Mouse (Mus musculus) heart, embryonic 13.5 days (tissue): ENCODE measurements at regions not wholly inside any gene's neighbourhood (a gene's known extent, or its start where the extent isn't known, plus 50 kb on each side); places are given as distances from the start of the nearest gene placed in this dataset.

Experiments
- ATAC-seq: fragments of 200-750 bp; cut with Nextera tagmentation; 2 replicates; pipeline ENCODE4 v1.8.0; 2017; ENCODE audit warnings: moderate TSS enrichment; ENCODE audit not compliant: insufficient number of reproducible peaks, low FRiP score, low TSS enrichment; ENCODE audit errors: extremely low read depth
- H3K27ac ChIP-seq: fragments of 300-500 bp; sonication (generic); replicated peaks from 2 replicates; pipeline ENCODE4 v1.5.1; 2015; ENCODE audit warnings: moderate library complexity, mild to moderate bottlenecking, inconsistent platforms
- H3K27me3 ChIP-seq: fragments of 300-500 bp; sonication (generic); replicated peaks from 2 replicates; pipeline ENCODE4 v1.6.1; 2015; ENCODE audit warnings: mild to moderate bottlenecking, inconsistent platforms
- H3K36me3 ChIP-seq: fragments of 300-500 bp; sonication (generic); 2 replicates; pipeline ENCODE4 v1.6.1; 2015; ENCODE audit warnings: mild to moderate bottlenecking, inconsistent platforms
- H3K4me1 ChIP-seq: fragments of 300-500 bp; sonication (generic); 2 replicates; pipeline ENCODE4 v1.6.1; 2015; ENCODE audit warnings: inconsistent platforms
- H3K4me2 ChIP-seq: fragments of 300-500 bp; sonication (generic); 2 replicates; pipeline ENCODE4 v1.6.1; 2015; ENCODE audit warnings: inconsistent platforms, mild to moderate bottlenecking, moderate library complexity
- H3K4me3 ChIP-seq: fragments of 300-500 bp; sonication (generic); 2 replicates; pipeline ENCODE4 v1.5.1; 2015; ENCODE audit warnings: moderate library complexity, mild to moderate bottlenecking, inconsistent platforms
- H3K9ac ChIP-seq: fragments of 300-500 bp; sonication (generic); 2 replicates; pipeline ENCODE4 v1.6.1; 2015; ENCODE audit warnings: inconsistent platforms, mild to moderate bottlenecking, moderate library complexity
- H3K9me3 ChIP-seq: fragments of 300-500 bp; sonication (generic); 2 replicates; pipeline ENCODE4 v1.6.1; 2016; ENCODE audit warnings: inconsistent platforms
- WGBS: fragments of 180-500 bp; shearing (Covaris S2); methylation state at CpG from one replicate; pipeline ENCODE4 v1.1.7; 2015; ENCODE audit warnings: mixed read lengths; 5-methylcytosine and 5-hydroxymethylcytosine counted together

DNA sequence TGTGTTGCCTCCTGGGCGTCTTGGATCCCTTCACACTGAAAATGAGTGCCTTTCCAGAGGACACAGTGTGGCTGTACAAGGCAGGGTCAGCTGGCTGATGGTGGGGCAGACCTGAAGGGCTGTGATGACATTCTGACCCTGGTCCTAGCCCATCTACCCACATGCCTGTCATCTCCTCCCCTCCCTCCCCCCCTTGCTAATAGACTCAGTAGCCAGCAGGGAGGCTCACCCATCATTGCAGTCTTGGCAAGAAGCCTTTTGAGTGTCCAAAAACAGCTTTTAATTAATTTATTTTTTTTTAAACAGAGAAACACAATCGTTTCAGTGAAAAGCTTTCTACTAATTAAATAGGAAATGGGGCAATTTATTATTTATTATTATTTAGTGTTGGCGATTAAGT, 67.0 kb upstream of the Ssx2ip start:
- H3K4me3 ChIP-seq, result peak overlapping the region; percentile 38
- WGBS, result 56% methylated on average over 3 of the region's 3 CpGs
- peak overlapping the region; percentile 75; the same call in 1 of the 2 replicates for H3K9ac ChIP-seq
- no peaks in the 10 kb centered on the region for H3K9me3 ChIP-seq
- no peak for ATAC-seq
- H3K4me2 ChIP-seq, result peak overlapping the region; percentile 65
- H3K36me3 ChIP-seq, result no peaks in the 10 kb centered on the region
- peak overlapping the region; percentile 80 for H3K27ac ChIP-seq
- H3K27me3 ChIP-seq, result no peaks in the 10 kb centered on the region
- peaks cover 22% of the 10 kb centered on the region for H3K4me1 ChIP-seq

DNA sequence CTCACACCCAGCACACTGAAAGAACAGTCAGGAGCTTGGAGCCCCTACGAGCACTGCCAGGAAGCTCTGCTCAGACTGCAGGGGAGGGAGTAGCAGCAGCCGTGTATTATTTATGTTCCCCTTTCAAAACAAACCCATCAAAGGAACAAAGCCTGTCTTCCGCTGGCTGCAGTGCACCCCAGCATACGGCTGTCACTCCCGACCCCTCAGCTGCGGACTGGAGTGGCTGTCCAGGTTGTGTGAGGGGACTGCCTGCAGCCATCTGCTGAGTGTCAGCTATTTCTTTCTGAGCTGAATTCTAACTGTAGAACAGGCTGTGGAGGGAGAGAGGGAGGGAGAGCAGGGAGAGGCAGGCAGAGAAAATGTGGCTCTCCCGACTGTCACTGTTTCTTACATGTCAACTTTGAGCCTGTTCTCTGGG, 66.6 kb upstream of the Ssx2ip start:
- Histone ChIP-seq H3K9ac (peak overlapping the region; percentile 75), H3K4me1 (peaks cover 22% of the 10 kb centered on the region), H3K4me3 (peak overlapping the region; percentile 38), H3K9me3 (no peaks in the 10 kb centered on the region), H3K36me3 (no peaks in the 10 kb centered on the region), H3K27ac (peak overlapping the region; percentile 80), H3K27me3 (no peaks in the 10 kb centered on the region), H3K4me2 (peak overlapping the region; percentile 65)
- no peak for ATAC-seq
- 11% methylated on average over 7 of the region's 7 CpGs for WGBS

DNA sequence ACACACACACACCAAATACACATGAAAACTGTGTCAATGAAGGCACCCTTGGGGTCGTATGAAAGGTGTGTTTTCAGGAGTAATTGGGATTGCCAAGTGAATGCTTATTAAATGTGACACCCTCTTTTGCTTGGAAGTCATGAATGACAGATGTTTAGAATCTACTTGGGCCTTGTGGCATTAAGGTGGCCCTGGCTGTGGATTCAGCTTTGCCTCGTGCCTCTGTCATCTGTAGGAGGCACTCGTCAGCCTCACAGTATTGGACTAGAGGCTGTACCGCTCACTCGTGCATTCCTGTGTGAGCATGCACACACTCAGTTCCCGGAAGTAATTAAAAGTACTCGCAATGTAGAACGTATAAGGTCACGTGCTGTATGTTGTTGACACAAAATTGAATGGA, 66.0 kb upstream of the Ssx2ip start:
- no peak overlapping the region for H3K4me3 ChIP-seq
- peak overlapping the region; percentile 65 for H3K4me2 ChIP-seq
- ATAC-seq, result no peak
- peaks cover 22% of the 10 kb centered on the region for H3K4me1 ChIP-seq
- 65% methylated on average over 9 of the region's 9 CpGs for WGBS
- no peaks in the 10 kb centered on the region for H3K9me3 ChIP-seq
- H3K9ac ChIP-seq, result peak overlapping the region; percentile 75; the same call in 1 of the 2 replicates
- H3K27me3 ChIP-seq, result no peaks in the 10 kb centered on the region
- peak overlapping the region; percentile 80 for H3K27ac ChIP-seq
- H3K36me3 ChIP-seq, result no peaks in the 10 kb centered on the region

DNA sequence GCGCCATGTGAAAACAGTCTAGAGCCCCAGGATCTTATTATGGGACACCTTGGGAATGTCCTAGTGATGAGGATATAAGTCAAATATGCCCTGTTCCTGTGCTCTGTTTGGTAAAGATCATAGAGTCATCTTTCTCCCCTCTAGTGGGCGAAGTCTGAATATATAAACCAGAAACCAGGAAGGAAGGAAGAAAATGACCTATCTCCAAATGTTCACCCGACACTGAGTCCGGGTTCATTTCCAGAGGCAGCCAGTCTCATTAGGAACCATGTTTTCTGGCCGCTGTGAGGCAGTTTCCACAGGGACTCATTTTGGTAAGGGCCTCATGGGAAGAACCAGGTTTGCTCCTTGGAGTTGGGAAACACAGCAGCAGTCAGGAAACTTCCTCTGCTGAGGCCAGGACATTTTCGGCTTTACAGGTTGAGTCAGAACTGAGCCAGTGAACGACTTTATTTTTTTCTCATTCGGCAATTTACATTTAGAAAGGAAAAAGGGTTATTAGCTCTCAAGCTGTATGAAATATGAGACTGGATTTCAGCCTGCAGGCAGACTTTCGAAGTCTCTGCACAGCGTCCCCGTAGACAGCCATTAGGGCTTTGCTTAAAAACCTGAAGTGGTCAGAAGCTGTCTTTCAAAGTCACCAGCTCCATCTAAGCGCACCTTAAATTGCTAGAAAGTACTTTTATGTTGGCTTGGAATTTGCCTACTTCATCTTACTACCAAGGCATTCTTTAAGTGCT, 64.0 kb upstream of the Ssx2ip start:
- no peaks in the 10 kb centered on the region for H3K36me3 ChIP-seq
- peaks cover 22% of the 10 kb centered on the region for H3K4me1 ChIP-seq
- no peaks in the 10 kb centered on the region for H3K9me3 ChIP-seq
- H3K4me2 ChIP-seq, result no peak overlapping the region
- ATAC-seq, result no peak
- H3K4me3 ChIP-seq, result no peak overlapping the region
- no peaks in the 10 kb centered on the region for H3K27me3 ChIP-seq
- H3K27ac ChIP-seq, result no peak overlapping the region
- no peak overlapping the region for H3K9ac ChIP-seq
- 68% methylated on average over 12 of the region's 12 CpGs for WGBS

DNA sequence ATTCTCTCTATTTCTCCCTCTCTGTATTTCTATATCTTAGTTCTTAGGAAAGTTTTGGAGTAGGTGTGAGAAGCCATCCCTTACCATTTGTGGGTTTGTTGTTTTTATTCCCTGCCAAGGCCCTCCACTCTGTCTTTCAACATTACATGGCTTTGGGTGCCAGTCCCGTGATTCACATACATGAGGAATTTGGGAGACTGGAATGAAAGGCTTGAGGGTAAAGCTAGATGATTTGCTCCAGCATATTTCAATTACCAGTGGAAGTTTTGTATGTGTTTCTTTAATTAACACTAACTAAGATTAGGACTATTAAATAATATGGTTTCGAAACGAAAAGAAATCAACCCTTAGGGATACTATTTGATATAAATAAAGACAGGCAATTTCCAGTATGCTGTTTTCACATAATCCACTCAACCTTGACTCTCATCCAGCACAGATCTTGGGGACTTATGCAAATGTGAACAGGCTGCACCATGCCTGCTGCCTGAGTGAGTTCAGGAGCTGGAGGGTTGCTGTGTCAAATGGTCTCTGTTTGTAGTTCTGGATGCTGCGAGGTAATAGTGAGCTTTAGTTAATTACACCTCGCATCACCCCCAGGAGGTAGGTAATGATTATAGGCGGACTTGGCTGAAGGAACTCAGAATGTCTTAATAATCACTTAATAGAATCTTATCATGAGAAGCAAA, 62.6 kb upstream of the Ssx2ip start:
- H3K4me2 ChIP-seq, result no peak overlapping the region
- H3K4me1 ChIP-seq, result peaks cover 22% of the 10 kb centered on the region
- no peaks in the 10 kb centered on the region for H3K27me3 ChIP-seq
- no peak overlapping the region for H3K9ac ChIP-seq
- no peak for ATAC-seq
- no peaks in the 10 kb centered on the region for H3K36me3 ChIP-seq
- H3K27ac ChIP-seq, result no peak overlapping the region
- H3K4me3 ChIP-seq, result no peak overlapping the region
- H3K9me3 ChIP-seq, result no peaks in the 10 kb centered on the region
- WGBS, result 71% methylated on average over 6 of the region's 6 CpGs

DNA sequence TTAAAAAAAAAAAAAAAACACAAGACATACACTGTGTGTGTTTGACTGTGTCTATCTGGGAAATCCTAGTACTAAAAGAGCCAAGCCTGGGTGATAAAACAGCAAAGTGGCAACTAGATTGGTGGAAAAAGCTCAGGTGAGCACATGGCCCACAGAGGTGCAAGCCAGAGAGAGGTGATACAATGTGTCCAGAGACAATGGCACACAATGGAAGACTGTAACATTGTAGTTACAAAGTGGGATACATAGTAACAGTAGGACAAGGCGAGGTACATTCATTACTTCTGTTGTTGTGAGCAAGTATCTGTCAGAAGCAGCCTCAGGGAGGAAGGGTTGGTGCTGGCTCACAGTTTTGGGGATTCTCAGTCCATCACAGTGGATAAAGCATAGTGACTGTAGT, 61.7 kb upstream of the Ssx2ip start:
- no peaks in the 10 kb centered on the region for H3K27me3 ChIP-seq
- no peak overlapping the region for H3K9ac ChIP-seq
- H3K36me3 ChIP-seq, result no peaks in the 10 kb centered on the region
- H3K9me3 ChIP-seq, result no peaks in the 10 kb centered on the region
- no peak overlapping the region for H3K4me2 ChIP-seq
- WGBS, result 70% methylated on average over 1 of the region's 1 CpGs
- ATAC-seq, result no peak
- no peak overlapping the region for H3K4me3 ChIP-seq
- H3K27ac ChIP-seq, result no peak overlapping the region
- H3K4me1 ChIP-seq, result peaks cover 16% of the 10 kb centered on the region

DNA sequence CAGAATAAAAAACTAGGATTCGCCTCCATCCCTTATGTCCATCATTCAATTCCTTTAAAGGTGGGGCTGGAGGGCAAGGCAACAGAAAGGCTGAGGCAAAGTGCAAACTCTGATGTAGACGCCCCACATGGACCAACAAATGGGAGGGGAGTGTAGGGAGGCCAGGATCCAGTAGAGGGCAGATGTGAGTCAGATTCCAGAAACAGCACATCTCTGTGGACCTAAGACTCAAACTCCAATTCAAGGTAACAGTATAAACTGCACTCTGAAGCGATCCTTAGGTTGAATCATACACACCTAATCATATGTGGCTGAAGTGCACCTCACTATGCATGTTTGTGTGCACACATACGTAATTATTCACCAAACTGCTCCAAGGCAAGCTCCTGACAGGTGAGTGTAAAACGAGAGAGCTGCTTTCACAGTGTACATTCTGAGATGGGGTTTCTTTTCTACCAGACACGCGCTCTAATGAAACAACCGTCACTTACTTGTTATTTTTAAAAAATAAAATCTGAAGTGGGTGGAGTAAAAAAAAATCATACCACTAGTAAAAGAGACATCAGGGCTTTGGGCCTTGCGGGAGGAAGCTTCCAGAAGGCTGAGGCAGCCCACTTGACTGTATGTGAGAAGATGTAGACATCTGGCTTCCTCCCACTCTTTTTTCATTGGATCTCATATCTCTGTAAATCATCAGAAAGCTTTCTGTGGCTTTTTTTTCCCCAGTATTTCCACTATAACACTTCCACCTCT, 60.6 kb upstream of the Ssx2ip start:
- no peaks in the 10 kb centered on the region for H3K9me3 ChIP-seq
- 58% methylated on average over 9 of the region's 9 CpGs for WGBS
- no peaks in the 10 kb centered on the region for H3K27me3 ChIP-seq
- no peak for ATAC-seq
- H3K36me3 ChIP-seq, result no peaks in the 10 kb centered on the region
- H3K4me2 ChIP-seq, result no peak overlapping the region
- H3K4me1 ChIP-seq, result peaks cover 6% of the 10 kb centered on the region; the same call in 1 of the 2 replicates
- no peak overlapping the region for H3K4me3 ChIP-seq
- no peak overlapping the region for H3K27ac ChIP-seq
- no peak overlapping the region for H3K9ac ChIP-seq

DNA sequence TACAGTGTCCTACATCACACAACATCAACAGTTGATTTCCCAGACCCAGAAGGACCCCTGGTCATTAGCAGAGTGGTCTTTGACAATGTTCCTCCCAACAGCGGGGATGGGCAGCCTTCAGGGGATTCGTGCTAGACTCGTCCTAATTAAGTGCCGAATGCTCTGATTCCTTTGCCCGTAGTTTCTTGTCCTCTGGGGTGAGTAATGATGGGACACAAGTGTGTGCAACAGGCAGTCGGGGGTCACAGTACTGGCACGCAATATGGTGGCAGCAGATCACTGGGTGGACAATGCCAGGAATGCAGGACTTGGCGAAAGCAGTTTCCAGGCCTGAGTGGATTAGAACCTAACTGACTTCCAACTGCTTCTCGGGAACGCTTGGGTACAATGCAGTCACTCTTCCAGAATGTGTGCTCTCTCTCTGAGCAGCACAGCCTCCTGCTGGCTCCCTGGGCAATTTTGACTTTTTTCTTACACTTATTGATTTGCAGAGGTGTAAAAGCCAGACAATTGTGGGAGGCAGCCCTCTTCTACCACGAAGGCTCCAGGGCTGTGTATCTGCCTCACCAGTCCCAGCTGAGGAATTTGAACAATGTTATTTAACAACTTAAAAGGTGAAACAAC, 59.9 kb upstream of the Ssx2ip start:
- H3K9ac ChIP-seq, result no peak overlapping the region
- no peak for ATAC-seq
- no peak overlapping the region for H3K27ac ChIP-seq
- WGBS, result 76% methylated on average over 11 of the region's 11 CpGs
- H3K4me3 ChIP-seq, result no peak overlapping the region
- H3K9me3 ChIP-seq, result no peaks in the 10 kb centered on the region
- peaks cover 6% of the 10 kb centered on the region; the same call in 1 of the 2 replicates for H3K4me1 ChIP-seq
- H3K27me3 ChIP-seq, result no peaks in the 10 kb centered on the region
- no peak overlapping the region for H3K4me2 ChIP-seq
- no peaks in the 10 kb centered on the region for H3K36me3 ChIP-seq

DNA sequence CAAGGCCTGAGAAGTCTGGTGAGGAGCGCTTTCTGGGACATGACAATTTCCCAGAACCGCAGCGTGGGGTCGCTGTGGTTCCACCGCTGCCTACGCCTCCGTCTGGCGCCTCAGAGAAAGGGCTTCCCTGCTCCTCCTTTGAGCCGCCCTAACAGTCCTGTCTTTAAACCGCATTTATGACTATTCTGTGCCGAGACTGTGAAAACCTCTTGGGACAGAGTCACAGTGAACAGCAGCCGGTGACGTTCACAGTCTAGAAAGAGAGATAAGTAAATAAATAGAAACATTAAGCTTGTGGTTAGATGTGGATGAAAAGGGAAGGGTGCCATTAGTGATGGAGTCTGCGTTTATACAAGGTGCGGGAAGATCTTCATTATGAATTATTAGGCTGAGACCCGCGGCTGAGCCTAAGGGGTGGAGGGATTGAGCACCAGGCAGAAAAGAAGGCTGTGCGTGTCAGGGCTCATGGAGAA, 59.1 kb upstream of the Ssx2ip start:
- Histone ChIP-seq H3K9ac (peak overlapping the region; percentile 72), H3K36me3 (no peaks in the 10 kb centered on the region), H3K4me2 (peak overlapping the region; percentile 68), H3K4me3 (peak overlapping the region; percentile 42), H3K4me1 (peaks cover 5% of the 10 kb centered on the region; the same call in 1 of the 2 replicates), H3K27ac (no peak overlapping the region), H3K9me3 (no peaks in the 10 kb centered on the region), H3K27me3 (no peaks in the 10 kb centered on the region)
- ATAC-seq, result no peak
- 10% methylated on average over 18 of the region's 18 CpGs for WGBS

DNA sequence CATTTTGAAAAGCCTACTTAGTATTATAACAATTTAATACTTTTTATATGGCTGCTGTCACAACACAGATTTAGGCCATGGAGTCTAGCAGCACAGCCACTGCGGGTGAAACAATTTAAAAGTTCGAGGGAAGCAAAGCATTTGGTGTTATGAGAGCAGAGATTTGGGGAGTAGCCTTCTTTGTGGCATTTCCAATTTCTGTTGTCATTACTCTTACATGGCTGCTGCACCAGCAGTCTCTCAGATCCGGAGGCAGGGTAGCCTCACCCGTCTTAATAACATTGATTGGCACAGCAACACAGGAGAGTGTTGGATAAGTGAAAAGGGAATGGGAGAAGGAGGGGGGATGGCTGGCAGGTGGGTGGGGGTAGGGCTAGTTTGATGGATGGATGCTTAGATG, 58.5 kb upstream of the Ssx2ip start:
- Histone ChIP-seq H3K4me3 (no peak overlapping the region), H3K9ac (no peak overlapping the region), H3K9me3 (no peaks in the 10 kb centered on the region), H3K27ac (no peak overlapping the region), H3K4me2 (peak overlapping the region; percentile 68; the same call in 1 of the 2 replicates), H3K27me3 (no peaks in the 10 kb centered on the region), H3K4me1 (no peaks in the 10 kb centered on the region), H3K36me3 (no peaks in the 10 kb centered on the region)
- WGBS, result 64% methylated on average over 4 of the region's 4 CpGs
- no peak for ATAC-seq

DNA sequence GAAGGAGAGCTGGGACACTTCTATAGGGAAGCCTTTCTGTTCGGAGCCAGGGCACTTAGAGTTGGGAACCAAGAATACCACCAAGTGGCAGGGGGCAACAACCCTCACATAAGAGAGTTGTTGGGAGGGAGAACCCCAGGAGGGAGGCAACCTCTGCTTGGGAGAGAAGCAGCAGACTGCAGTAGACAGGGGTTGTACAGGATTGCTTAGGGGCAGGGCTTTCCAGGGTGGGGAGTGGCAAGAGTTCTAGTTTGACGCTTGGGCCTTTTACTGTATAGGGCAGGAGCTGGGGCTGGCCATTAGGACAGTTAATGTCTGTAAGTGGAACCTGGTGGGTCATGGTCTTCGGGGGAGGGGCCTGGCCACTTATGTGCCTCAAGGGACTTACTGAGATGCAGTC, 57.1 kb upstream of the Ssx2ip start:
- ATAC-seq, result no peak
- WGBS, result 76% methylated on average over 3 of the region's 3 CpGs
- H3K9me3 ChIP-seq, result no peaks in the 10 kb centered on the region
- no peak overlapping the region for H3K4me2 ChIP-seq
- H3K36me3 ChIP-seq, result no peaks in the 10 kb centered on the region
- H3K27ac ChIP-seq, result no peak overlapping the region
- H3K4me3 ChIP-seq, result no peak overlapping the region
- H3K4me1 ChIP-seq, result no peaks in the 10 kb centered on the region
- no peak overlapping the region for H3K9ac ChIP-seq
- no peaks in the 10 kb centered on the region for H3K27me3 ChIP-seq
